Mouse (Mus musculus) adrenal gland, adult 18-20 months (tissue): Measurements from ENCODE around the gene Ffar4. TPM values are rescaled to one million over a fixed set of nuclear protein-coding genes. Genes with fewer than 3 reads are reported as not detected.
A peak's percentile ranks its signal among the peaks of the same experiment; 100 is the strongest.

ENCODE experiments used
- DNase-seq, 2 experiments: peaks; one replicate each; pipeline ENCODE4 v3.0.0; 2021 to 2022; ENCODE audit warnings: low spot score in 2 of 2
- long read RNA-seq, 2 experiments: library from polyadenylated mRNA; stranded (forward); transcript quantifications; one replicate each; pipeline ENCODE4 v2.0.0; 2021
- total RNA-seq, 2 experiments: library from RNA; stranded (reverse); gene quantifications; 1 replicate in 1 of 2; 2 replicates in 1 of 2; pipeline ENCODE4 v1.2.3; 2021

The Ffar4 gene
- total RNA-seq: 10 to 100 TPM; 14.0 to 40.8 TPM
- long read RNA-seq, experiment 1, transcript Ffar4-201 (3 exons, 1,401 nt): major isoform, 42 of 43 reads
- long read RNA-seq, experiment 1, partial matches to known transcripts: 0 of 43 reads
- long read RNA-seq, experiment 1, other reads (novel, unspliced or antisense): 1 of 43 reads
- long read RNA-seq, experiment 2, transcript Ffar4-201 (3 exons, 1,401 nt): major isoform, 50 of 55 reads
- long read RNA-seq, experiment 2, partial matches to known transcripts: 3 of 55 reads
- long read RNA-seq, experiment 2, other reads (novel, unspliced or antisense): 2 of 55 reads

DNA sequence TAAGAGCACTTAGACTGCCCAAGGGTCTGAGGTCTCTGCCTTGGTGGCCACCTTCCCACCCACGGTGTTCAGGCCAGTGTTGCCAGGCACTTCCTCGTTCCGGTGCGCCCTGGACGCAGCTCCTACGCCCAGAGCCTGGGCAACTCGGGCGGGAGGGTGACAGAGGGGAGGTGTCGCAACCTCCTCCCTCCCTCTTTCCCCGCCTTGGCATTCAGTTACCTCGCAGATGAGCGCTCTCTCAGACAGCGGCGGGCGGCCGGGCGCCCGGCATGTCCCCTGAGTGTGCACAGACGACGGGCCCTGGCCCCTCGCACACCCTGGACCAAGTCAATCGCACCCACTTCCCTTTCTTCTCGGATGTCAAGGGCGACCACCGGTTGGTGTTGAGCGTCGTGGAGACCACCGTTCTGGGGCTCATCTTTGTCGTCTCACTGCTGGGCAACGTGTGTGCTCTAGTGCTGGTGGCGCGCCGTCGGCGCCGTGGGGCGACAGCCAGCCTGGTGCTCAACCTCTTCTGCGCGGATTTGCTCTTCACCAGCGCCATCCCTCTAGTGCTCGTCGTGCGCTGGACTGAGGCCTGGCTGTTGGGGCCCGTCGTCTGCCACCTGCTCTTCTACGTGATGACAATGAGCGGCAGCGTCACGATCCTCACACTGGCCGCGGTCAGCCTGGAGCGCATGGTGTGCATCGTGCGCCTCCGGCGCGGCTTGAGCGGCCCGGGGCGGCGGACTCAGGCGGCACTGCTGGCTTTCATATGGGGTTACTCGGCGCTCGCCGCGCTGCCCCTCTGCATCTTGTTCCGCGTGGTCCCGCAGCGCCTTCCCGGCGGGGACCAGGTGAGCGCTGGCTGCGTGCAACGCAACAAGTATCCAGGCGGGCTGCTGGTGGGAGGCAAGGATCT lies at the start of gene Ffar4:
Gene Ffar4 (plus strand): TSS at position 214 of the 901 bp plus-strand sequence.
- DNase-seq: peak in 1 of 2 experiments; percentile 14

DNA sequence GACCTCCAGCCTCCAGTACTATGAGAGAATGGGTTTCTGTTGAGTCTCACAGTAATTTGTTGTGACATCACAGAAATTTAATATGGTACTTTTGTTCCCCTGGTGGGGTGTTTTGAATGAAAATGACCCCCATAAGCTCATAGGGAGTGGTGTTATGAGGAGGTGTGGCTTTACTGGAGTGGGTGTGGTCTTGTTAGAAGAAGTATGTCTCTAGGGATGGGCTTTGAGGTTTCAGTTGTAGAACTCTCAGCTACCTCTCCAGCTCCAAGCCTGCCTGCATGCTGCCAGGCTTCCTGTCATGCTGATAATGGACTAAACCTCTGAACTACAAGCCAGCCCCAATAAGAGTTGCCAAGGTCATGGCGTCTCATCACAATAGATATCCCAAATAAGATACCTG lies 47.2 kb upstream of the Ffar4 start:
- no peak for DNase-seq

DNA sequence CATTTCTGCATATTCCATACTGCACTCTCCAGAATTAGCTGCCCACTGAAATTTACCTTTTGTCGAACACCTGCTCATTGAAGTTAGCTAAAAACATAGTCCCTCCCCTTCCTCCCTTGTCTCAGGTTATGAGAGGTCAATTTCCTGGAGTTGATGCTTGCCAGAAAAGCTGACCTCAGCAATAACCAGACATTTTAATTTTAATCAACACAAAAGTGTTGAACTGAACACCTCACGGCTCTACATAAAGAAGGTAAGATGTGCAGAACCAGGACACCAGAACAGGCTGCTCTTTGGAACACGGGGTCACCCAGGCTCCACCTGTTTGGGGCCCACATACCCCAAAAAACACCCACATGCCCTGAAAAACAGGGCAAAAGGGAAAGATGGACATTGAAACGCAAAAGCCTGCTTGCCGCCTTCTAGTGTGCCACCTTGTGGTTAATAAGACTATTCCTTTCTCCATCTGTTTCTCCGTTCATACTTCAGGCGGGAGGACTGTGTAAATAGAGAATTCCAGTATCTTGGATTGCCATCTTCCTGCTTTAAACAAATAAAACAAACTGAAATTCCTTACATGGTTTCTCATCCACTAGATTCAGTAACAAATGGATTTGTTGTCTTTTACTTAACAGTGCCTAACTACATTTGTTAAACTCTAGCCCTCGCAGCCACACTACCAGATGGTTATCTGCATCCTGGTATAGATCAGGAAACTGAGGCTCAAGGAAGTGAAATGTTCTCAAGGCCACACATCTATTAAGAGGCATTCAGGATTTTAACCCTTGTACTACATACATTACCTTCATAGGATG lies 43.4 kb upstream of the Ffar4 start:
- DNase-seq: no peak

DNA sequence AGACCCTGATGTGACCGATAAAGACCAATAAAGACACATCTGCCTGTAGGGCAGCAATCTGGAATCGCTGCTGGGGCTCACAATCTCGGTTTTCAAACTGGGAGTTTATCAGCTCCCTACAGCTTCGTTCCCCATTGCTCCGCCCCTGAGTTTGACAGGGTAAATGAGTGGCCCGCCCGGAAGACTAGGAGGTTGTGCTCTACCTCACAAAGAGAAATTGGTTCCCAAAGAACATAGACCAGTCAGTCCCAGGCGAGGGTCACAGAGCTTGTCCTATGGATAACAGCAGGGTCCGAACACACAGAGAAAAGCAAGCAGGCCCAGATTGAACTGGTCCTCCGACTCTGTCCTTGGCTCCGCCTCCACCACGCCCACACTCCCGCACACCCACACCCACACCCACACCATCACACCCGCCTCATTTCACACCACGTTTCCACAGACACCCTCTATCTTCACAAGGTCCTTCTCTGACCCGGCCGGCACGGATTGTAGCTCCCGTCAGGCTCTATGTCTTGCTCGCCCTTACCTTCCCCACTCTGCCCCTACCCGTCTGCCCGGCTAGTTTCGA lies 42.6 kb upstream of the Ffar4 start:
- peak; percentile 75 for DNase-seq

DNA sequence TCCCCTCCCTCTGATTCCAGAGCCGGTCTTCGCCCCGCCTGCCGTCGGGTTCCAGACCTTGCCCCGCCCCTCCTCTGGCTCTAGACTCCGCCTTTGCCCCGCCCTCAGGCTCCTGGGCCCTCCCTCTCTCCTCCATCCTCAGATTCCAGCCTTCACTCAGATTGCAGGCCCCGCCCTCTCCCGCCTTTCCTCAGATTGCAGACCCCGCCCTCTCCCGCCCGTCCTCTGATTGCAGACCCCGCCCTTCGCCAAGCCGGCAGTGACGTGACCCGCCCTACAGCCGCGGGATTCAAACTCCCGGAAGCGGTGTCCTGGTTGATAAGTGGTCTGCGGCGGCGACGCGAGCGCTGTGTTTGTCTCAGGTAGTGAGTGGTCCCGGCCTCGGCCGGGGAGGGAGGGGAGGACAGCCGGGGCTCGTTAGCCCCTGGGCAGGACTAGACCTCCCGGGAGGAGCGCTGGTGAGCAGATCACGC lies 42.1 kb upstream of the Ffar4 start, which contains the start of gene Cep55:
Gene Cep55 (plus strand): TSS at position 292 of the 473 bp plus-strand sequence.
- DNase-seq: peak; percentile 91 to 93

DNA sequence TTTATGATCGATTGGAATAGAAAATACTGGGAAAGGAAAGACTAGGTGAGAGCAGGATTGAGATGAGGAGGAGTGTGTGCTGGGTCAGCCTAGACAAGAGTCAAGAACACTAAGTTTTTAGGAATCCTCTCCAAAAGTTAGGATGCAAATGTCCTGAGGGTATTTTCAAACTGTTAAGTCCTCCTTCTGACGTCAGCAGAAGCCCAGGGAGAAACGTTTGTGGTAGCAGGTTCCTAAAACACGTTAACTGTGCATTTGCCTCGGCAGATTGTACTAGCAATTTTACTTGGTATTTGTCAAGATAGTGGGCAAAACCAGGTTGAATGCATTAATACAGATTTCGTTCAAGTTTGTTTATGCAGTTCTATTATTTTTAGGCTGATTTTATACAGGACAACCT lies 41.1 kb upstream of the Ffar4 start:
- DNase-seq: no peak

DNA sequence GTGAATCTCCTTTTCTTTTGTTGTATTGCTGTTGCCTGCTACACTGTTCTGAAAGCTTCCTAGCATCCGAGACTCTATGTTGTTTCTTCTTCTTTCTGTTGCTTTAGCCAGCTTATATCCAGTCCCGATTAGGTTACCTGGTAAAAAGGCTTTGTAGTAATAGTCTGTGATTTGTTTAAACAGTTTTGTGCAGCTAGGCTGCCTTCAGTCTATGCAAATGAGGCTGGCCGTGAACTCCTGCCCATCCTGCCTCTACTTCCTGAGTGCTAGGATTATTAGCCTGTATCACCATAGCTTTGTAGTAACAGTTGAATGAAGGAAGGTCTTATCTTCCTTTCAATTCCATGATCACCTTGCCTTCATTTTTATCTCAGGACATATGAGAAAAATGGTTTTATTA lies 40.6 kb upstream of the Ffar4 start:
- no peak for DNase-seq

DNA sequence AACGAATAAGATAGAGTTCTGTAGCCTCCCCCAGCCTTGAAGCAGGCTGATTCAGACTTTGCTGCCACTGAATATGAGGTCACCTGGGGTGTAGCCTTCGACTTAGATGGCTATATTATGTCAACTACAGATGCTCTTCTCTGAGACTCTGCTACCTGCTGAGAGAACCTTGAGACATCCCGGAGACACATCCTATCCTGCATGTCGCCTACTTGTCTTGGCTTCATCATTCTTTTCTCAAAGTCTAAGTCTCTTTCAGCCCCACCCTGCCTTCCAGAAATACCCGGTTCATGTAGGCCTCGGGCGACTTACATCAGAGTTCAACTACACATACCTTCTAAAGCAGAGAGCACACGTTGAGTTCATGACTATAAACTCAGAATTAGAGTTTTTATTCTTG lies 39.9 kb upstream of the Ffar4 start:
- no peak for DNase-seq

DNA sequence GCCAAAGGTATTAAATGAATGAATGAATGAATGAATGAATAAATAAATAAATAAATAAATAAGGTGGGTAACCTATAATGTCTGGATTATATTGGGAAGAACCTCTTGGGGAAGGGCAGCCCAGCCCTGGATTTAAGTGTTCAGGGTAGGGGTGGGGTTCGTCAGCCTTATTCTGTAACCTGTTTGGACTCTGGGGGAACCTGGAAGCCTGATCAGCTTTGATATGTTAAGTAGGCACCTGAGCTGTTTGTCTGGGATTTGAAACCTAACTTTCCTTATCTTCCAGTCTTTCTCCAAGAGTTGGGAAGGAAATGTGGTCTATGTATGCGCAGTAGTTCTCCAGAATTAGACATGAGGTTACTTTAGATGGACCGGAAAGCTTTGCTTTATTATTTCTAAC lies 33.7 kb upstream of the Ffar4 start:
- DNase-seq: no peak

DNA sequence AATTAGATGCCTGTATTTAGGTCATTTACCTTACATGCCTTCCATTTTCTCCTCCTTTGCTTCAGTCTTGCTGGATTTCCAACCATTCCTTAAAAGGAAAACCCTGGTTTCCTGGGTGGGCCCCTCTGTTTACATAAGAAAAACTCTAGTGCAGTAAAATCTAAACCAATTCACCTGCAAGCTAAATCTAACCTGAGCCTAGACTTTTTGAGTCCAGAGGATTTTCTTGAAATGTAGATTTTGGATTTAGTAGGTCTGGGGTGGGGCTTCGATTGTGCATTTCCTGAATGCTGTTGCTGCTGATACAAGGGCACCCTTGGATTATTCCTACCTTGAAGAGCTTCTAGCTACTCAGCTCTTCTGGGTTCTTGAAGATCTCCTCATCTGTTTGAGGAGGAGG lies 32.8 kb upstream of the Ffar4 start:
- DNase-seq: no peak

DNA sequence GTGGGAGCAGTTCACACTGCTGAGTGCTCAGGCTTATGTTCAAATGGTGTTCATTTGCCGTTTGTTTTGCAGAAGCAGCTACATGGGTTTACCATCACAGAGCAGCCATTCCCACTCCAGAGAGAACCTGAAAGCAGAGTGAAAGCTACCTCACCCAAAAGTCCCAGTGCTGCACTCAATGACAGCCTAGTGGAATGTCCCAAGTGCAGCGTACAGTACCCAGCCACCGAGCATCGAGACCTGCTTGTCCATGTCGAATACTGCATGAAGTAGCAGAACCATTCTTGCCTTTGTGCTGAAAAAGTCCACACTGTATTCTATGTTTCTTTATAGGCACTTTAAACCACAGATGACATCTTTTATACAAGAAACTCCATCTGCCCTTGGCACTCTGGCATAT lies 23.6 kb upstream of the Ffar4 start:
- no peak for DNase-seq

DNA sequence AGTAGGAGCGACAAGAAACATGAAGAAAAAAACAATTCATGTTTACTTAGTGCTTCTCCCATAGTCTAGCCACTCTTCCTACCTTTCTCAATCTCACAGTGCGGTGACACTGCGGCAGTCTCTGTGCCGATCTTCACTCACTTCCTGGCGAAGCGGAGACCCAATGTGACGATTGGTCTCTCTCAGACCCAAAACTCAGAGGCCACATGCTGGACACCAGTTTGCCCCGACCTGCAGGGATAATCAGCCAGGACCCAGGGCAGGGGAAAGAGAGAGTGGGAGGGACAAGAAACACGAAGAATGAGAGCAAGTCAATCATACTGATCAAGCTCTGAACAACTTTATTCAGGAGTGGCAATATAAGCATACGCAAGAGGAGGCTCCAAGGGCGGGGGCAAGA lies 21.8 kb upstream of the Ffar4 start:
- DNase-seq: no peak

DNA sequence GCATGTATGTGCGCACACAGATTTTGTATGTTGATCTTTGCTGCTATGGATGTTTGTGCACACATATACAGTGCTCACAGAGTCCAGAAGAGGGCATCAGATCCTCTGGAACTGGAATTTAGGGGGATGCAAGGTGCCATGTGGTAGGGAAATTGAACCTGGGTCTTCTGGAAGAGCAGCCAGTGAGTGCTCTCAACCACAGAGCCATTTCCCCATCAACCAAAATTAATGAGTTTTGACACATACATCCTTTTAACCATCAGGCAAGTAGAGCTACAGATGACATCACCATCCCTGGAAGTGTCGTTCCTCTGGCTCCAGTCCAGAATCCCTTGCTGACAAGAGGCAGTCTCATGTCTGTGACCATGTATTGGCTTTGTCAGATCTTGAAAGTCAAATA lies 20.6 kb upstream of the Ffar4 start:
- peak in 1 of 2 experiments; percentile 32 for DNase-seq

DNA sequence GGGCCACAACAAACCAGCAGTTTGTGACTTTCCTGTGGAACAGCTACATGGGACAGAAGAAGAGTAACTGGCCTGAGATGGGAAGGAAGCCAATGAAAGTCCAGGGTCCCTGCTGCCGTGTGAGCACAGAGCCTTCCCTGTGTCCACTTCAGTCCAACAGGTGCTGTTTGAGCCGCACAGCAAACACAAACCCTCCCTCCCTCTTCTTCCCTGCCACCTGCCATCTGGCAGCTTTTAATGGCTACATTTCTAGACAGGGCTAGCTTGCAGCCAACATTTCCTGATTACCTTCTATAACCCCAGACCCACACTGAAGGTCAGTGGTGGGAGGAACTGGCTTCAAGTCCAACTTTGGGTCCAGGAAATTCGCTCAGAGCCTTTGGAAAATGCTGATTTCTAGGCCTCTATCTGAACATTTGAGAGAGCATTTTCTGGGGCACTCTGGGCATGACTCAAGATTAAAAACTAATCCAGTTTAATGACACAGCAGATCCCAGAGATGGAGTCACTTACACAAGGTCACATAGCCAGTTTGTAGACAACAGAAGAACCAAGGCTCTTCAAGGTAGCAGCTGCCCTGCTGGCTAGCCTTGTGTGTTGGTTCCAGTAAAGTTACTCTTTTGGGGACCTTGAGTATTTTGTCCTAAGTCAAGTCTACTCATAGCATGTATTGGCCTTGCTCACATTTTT lies 18.9 kb upstream of the Ffar4 start:
- no peak for DNase-seq

DNA sequence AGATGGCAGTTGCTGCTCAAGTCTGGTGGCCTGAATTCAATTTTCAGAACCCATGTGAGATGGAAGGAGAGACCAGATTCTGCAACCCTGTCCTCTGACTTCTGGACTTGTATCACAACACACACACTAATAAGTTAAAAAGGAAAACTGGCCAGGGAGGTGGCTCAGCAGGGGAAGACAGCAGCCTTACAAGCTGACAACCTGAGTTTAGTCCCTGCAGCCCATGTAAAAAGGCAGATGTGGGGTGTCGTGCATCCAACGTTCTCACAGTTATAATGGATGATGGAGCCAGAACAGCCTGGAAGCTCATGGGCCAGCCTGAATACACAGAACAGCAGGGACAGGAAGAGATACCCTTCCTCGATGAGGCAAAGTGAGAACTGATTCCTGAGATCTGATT lies 15.5 kb upstream of the Ffar4 start:
- DNase-seq: no peak

DNA sequence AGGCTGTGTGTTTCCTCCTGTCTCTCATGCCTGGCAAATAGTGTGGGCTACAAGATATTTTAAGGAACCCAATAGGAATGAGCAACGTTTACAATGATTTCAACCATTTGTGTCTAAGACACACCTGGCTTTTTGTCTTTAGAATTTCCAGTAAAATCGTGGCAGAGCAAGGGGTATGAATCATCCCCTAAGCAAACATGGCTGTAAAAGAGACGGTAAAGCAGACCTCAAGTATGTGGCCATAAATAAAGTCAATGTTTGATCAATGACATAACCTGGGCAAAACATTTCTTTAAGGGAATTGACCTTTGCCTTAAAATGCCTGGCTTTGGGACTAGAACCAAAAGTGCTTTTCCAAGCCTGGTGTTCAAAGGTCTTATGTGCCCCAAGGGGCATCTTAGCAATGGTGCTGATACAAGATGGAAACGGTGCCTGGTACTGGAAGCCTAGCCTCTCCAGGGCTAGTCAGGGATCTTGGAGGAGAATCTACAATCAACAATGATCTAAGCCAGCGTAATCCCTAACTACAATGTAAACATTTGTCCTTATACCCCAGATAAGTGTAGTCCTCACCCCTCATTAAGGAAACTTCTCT lies 13.8 kb upstream of the Ffar4 start:
- no peak for DNase-seq

DNA sequence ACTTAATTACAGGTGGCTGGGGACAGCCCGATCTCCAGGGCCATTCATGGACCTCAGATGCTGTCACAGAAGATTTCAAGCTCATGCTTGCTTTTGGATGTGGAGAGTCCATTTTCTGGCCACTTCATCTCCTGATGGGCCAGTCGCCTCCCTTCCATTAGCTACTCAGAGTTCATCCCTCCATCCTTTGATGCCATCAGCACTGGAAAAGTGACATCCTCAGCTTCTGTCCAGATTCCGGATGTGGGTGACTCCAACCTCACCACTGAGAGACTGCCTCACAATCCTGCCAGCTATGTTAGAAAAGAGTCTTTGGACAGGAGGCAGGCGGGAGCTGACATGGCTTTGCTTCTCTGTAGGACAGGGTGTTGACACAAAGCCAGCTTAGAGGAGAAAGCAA lies 11.0 kb upstream of the Ffar4 start:
- DNase-seq: no peak

DNA sequence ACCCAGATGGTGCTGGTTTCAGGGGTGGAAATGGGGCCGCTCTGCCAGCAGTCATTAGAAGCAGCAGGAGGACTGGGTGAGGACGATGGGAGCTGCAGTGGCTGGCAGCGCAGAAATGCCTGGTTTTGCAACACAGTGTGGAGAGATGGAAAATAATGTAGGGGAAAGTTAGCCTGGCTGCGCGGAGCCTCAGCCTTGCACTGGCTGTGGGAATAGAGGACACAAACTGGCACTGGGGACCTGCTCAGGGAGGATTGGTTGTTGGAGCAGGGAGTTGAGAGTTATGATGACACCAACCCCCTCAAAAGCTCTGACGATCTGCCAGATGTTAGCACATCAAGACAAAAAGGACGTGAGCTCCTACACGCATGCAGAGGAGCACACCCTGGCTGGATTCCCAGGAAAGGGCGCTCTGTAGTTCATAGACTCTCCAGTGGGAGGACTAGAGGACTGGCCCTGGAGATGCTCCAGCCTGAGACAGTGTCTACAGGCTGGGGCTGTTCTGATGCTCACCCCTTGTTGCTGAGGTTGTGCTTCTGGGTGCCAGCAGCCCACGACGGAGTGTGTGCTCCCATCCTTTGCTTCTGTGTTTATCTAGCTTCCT lies 9.8 kb upstream of the Ffar4 start:
- DNase-seq: peak; percentile 8 to 26

DNA sequence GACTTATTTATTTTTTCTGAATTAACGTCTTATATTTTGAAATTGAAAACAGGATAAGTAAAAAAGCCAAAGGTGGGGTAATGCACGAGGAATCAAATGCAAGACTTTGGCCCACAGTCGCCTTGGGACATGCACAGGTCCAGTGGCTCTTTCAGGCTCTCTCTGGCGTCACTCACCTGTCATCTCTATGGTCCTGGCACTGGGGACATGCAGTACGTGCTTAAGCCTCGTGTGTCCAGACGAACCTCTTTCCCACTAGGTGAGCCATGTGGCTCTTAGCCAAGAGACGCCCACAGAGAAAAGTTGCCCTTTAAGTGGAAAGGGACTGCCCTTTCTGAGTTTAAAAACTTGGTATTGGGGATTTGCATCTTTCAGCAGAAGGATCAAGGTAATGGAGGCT lies 7.5 kb upstream of the Ffar4 start:
- no peak for DNase-seq
